Mouse (Mus musculus) midbrain, embryonic 14.5 days (tissue): ENCODE measurements around the gene Galnt12. TPM values are rescaled to one million over a fixed set of nuclear protein-coding genes. Genes with fewer than 3 reads are reported as not detected.

ENCODE experiments used
- ATAC-seq: fragments of 200-750 bp; cut with Nextera tagmentation; 2 replicates; pipeline ENCODE4 v1.8.0; 2017; ENCODE audit warnings: moderate number of reproducible peaks, moderate library complexity; ENCODE audit not compliant: low FRiP score, low TSS enrichment
- DNase-seq: peaks from one replicate; pipeline ENCODE4 v3.0.0-alpha.2; 2015
- H3K27ac ChIP-seq: fragments of 300-500 bp; sonication (generic); replicated peaks from 2 replicates; pipeline ENCODE4 v1.5.1; 2014; ENCODE audit warnings: mild to moderate bottlenecking, low read depth, low read length, moderate library complexity
- H3K27me3 ChIP-seq: fragments of 300-500 bp; sonication (generic); 2 replicates; pipeline ENCODE4 v1.6.1; 2014; ENCODE audit warnings: low read length, control low read depth, mixed read lengths; ENCODE audit not compliant: control insufficient read depth, insufficient read depth
- H3K36me3 ChIP-seq: fragments of 300-500 bp; sonication (generic); 2 replicates; pipeline ENCODE4 v1.6.1; 2014; ENCODE audit warnings: low read length, control low read depth; ENCODE audit not compliant: control insufficient read depth, insufficient read depth
- H3K4me1 ChIP-seq: fragments of 300-500 bp; sonication (generic); 2 replicates; pipeline ENCODE4 v1.6.1; 2014; ENCODE audit warnings: mild to moderate bottlenecking, antibody characterized with exemption, low read length, control low read depth; ENCODE audit not compliant: control insufficient read depth, insufficient read depth
- H3K4me2 ChIP-seq: fragments of 300-500 bp; sonication (generic); 2 replicates; pipeline ENCODE4 v1.6.1; 2014; ENCODE audit warnings: mild to moderate bottlenecking, low read length, moderate library complexity
- H3K4me3 ChIP-seq: fragments of 300-500 bp; sonication (generic); replicated peaks from 2 replicates; pipeline ENCODE4 v1.5.1; 2014; ENCODE audit warnings: low read depth, low read length
- H3K9ac ChIP-seq: fragments of 300-500 bp; sonication (generic); replicated peaks from 2 replicates; pipeline ENCODE4 v1.6.1; 2014; ENCODE audit warnings: mild to moderate bottlenecking, low read length, moderate library complexity
- H3K9me3 ChIP-seq: fragments of 300-500 bp; sonication (generic); 2 replicates; pipeline ENCODE4 v1.6.1; 2016; ENCODE audit warnings: low read length, control low read depth, mixed read lengths; ENCODE audit not compliant: control insufficient read depth
- whole genome bisulfite sequencing: fragments of 180-500 bp; shearing (Covaris S2); extraction: QIAGEN DNeasy Blood & Tissue Kit; methylation state at CpG from one replicate; pipeline ENCODE4 v1.1.7; 2014; 5-methylcytosine and 5-hydroxymethylcytosine counted together
- polyA plus RNA-seq: library from polyadenylated mRNA; unstranded; fragments of >200 nt; fragmentation: Nextera tagmentation; extraction: Ambion mirVana; gene quantifications from 2 replicates; pipeline ENCODE4 v1.2.1, GENCODE M21; 2014

The Galnt12 gene
- 1.8 and 3.1 TPM in 2 replicates for polyA plus RNA-seq

DNA sequence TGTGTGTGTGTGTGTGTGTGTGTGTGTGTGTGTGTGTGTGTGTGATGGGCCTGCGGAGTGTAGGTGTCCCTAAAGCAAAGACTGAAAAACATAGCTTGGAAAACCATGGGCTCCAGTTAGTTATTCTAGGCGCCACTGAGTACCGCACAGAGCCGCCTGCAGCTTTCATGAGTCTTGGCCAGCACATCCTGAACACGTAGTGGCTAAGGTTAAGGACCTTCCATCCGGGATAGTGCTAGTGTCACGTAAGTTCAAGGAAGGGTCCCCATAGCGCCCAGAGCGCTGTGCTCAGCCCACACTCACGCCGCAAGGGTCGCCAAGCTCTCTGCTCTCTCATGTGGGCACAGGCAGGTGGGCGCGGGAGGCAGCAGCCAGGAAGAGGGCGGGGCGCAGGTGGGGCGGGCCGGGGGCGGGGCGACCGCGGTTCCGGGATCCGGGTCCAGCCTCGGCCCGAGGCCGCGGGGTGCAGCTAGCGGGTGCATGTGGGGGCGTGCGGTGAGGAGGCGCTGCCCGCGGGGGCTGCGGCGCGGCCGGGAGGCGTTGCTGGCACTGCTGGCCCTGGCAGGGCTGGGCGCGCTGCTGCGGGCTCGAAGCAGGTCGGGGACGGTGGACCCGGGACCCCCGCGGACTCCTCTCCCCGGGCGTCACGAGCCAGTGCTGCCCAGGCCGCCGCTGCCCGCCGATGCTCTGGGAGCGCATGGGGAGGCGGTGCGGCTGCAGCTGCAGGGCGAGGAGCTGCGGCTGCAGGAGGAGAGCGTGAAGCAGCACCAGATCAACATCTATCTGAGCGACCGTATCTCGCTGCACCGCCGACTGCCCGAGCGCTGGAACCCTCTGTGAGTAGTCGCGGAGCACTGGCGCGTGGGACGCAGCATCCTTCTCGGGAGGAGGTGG lies at the start of gene Galnt12:
Gene Galnt12 (plus strand): TSS at position 417 of the 894 bp plus-strand sequence.
- no peak within 1 kb of the TSS for H3K27ac ChIP-seq
- H3K4me3 ChIP-seq, result peak within 1 kb of the TSS; percentile 70
- DNase-seq (peak; percentile 74), ATAC-seq (peak; percentile 74)
- peak within 1 kb of the TSS; percentile 99 for H3K4me2 ChIP-seq
- WGBS, result under 1% methylated on average over 73 of the region's 74 CpGs
- no peaks in the 10 kb centered on the region for H3K36me3 ChIP-seq
- no peaks in the 10 kb centered on the region for H3K9me3 ChIP-seq
- peaks cover 9% of the 10 kb centered on the region for H3K4me1 ChIP-seq
- peaks cover 23% of the 10 kb centered on the region for H3K27me3 ChIP-seq
- H3K9ac ChIP-seq, result peak within 1 kb of the TSS; percentile 77

DNA sequence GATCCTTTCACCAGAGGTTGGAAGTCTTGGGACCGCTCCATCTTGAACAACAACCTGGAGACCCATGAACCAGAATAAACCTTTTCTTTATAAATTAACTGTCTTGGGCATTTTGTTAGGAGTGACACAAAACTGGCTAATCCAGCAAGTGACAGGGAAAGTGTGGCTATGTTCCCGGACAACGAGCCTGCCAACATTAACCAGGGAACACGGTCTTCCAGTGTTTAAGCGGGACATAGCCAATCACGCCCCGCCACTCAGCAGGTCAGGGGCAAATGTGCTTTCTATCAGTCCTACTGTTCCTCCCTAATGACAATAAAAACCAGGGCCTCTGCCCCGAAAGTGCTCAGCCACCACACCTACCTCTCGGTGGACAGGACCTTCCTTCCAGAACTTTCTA lies 47.8 kb upstream of the Galnt12 start:
- H3K36me3 ChIP-seq, result peaks cover 20% of the 10 kb centered on the region
- H3K4me2 ChIP-seq, result no peak overlapping the region
- ATAC-seq, result no peak
- no peak overlapping the region for H3K4me3 ChIP-seq
- no peaks in the 10 kb centered on the region for H3K4me1 ChIP-seq
- H3K9me3 ChIP-seq, result no peaks in the 10 kb centered on the region
- H3K27me3 ChIP-seq, result no peaks in the 10 kb centered on the region
- H3K27ac ChIP-seq, result no peak overlapping the region
- no peak for DNase-seq
- 94% methylated on average over 9 of the region's 9 CpGs for WGBS
- H3K9ac ChIP-seq, result no peak overlapping the region

DNA sequence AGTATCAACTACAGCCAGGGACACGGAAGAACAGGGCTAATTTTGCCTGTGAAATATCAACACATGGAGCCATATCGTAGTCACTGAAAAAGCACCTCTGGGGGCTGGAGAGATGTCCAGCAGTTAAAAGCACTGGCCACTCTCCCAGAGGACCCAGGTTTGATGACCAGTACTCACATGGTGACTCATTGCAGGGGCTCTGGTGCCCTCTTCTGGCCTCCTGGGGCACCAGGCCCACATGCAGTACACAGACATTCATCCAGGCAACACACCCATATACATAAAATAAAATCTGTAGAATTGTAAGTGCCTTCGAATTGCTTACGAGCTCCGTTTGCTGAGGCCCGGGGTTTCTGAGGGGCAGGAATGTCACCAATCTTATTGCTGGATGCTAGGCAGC lies 44.7 kb upstream of the Galnt12 start:
- Histone ChIP-seq H3K36me3 (0 out of 2 replicates have a peak, but pooled peaks cover 5% of the 10 kb centered on the region), H3K9ac (no peak overlapping the region), H3K27ac (no peak overlapping the region), H3K4me1 (peaks cover 7% of the 10 kb centered on the region; the same call in 1 of the 2 replicates), H3K4me3 (no peak overlapping the region), H3K9me3 (no peaks in the 10 kb centered on the region), H3K4me2 (no peak overlapping the region), H3K27me3 (no peaks in the 10 kb centered on the region)
- DNase-seq (peak; percentile 31), ATAC-seq (no peak)
- 89% methylated on average over 6 of the region's 6 CpGs for WGBS

DNA sequence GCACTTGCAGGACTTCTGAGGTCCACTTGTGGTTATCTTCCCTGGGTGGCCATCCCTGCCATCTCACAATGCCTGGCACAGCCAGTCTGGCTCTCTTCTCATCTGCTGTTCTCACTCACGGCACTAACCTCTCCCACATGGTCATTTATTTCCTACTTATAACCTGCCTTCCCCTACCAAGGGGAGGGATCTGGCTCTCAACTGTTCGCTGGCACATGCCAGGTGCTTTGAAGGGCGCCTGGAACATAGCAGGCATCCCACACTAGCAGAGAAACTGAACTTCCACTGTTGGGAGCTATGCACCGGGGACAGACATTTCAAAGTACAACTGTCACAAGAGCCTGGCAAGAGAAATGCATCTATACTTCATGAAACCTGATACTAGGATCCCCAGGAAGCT lies 43.9 kb upstream of the Galnt12 start:
- DNase-seq (no peak), ATAC-seq (no peak)
- no peak overlapping the region for H3K27ac ChIP-seq
- WGBS, result 85% methylated on average over 4 of the region's 4 CpGs
- 0 out of 2 replicates have a peak, but pooled peaks cover 5% of the 10 kb centered on the region for H3K36me3 ChIP-seq
- no peak overlapping the region for H3K9ac ChIP-seq
- no peaks in the 10 kb centered on the region for H3K9me3 ChIP-seq
- peaks cover 7% of the 10 kb centered on the region; the same call in 1 of the 2 replicates for H3K4me1 ChIP-seq
- no peaks in the 10 kb centered on the region for H3K27me3 ChIP-seq
- no peak overlapping the region for H3K4me2 ChIP-seq
- no peak overlapping the region for H3K4me3 ChIP-seq

DNA sequence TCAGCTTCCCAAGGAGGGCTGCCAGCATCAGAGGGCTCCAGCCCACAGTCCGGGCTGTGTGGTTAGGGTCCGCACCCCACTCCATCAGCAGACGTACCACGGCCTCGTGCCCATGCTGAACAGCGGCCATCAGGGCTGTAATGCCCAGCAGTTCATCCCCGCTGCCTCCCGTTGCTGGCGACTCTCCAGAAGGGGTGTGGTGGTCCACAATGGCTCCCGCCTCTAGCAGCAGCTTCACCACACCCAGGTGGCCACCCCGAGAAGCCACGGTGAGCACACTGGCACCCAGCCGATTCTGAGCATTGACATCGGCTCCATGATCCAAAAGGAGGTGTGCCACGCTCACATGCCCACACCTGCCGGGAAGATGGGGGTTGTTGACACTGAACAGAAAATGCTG lies 42.5 kb upstream of the Galnt12 start:
- Histone ChIP-seq H3K36me3 (no peaks in the 10 kb centered on the region), H3K4me2 (no peak overlapping the region), H3K4me1 (peaks cover 7% of the 10 kb centered on the region; the same call in 1 of the 2 replicates), H3K27ac (no peak overlapping the region), H3K4me3 (no peak overlapping the region), H3K9ac (no peak overlapping the region), H3K9me3 (no peaks in the 10 kb centered on the region), H3K27me3 (no peaks in the 10 kb centered on the region)
- whole genome bisulfite sequencing, result 87% methylated on average over 16 of the region's 16 CpGs
- DNase-seq (no peak), ATAC-seq (no peak)

DNA sequence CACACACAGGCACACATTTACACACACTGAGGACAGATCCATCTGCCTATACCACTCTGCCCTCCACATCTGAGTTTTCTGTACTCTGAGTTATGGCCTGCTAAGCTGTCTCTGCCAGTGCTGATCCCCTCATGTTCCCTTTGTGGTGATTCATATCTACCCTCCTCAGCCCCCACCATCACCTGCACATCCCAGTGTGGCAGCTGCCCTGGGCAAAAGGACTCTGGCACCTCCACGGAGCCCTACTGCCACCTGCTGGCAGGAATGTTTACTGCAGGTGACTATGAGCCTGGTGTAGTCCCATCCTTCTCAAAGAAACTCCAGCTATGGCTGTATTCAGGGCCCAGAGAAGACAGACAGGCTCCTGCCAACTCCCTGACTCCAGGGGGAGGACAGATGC lies 41.5 kb upstream of the Galnt12 start:
- Histone ChIP-seq H3K4me3 (no peak overlapping the region), H3K9me3 (no peaks in the 10 kb centered on the region), H3K4me2 (no peak overlapping the region), H3K27me3 (no peaks in the 10 kb centered on the region), H3K9ac (no peak overlapping the region), H3K4me1 (peaks cover 7% of the 10 kb centered on the region; the same call in 1 of the 2 replicates), H3K27ac (no peak overlapping the region), H3K36me3 (no peaks in the 10 kb centered on the region)
- 0% methylated on average over 1 of the region's 1 CpGs for WGBS
- DNase-seq, result peak; percentile 89
- ATAC-seq, result peak; percentile 59

DNA sequence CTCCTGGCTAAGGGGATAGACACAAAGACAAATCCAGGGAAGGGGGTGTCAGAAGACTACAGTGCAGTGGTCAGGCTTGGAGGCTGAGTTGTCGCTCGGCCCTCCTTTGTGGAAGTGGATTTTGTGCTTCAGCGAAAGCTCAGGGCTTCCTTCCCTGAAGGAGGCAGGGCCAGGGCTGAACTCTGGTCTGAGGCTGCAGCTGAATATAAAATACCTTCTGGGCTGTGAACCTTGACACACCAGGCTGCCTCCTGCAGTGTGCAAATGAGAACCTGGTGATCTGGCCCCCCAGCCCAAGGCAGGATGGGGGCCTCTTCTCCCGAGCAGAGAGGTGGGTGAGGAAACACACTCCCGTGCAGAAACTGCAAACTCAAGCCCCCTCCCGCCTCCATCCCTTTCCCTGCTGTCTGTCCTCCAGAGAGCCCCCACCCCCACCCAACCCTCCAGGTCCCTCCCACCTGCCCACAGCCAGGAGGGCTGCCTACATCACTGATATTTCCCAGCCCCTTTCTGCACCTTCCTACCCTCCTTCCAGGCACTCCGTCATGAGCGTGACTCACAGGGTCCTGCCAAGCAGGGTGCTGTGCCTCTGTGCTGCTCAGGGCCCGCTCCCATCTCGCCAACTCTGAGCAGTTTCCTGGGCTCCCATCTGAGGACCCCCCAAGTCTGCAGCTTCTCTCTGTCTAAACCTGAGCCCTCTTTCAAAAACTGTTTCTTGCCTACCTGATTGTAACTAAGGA lies 40.9 kb upstream of the Galnt12 start:
- ATAC-seq, result 0 out of 2 replicates have a peak, but pooled peaks have one; percentile 31
- no peak overlapping the region for H3K4me2 ChIP-seq
- H3K9ac ChIP-seq, result no peak overlapping the region
- H3K27me3 ChIP-seq, result no peaks in the 10 kb centered on the region
- no peaks in the 10 kb centered on the region for H3K36me3 ChIP-seq
- no peak for DNase-seq
- H3K27ac ChIP-seq, result no peak overlapping the region
- 25% methylated on average over 10 of the region's 10 CpGs for WGBS
- H3K4me3 ChIP-seq, result no peak overlapping the region
- no peaks in the 10 kb centered on the region for H3K9me3 ChIP-seq
- H3K4me1 ChIP-seq, result peaks cover 7% of the 10 kb centered on the region; the same call in 1 of the 2 replicates

DNA sequence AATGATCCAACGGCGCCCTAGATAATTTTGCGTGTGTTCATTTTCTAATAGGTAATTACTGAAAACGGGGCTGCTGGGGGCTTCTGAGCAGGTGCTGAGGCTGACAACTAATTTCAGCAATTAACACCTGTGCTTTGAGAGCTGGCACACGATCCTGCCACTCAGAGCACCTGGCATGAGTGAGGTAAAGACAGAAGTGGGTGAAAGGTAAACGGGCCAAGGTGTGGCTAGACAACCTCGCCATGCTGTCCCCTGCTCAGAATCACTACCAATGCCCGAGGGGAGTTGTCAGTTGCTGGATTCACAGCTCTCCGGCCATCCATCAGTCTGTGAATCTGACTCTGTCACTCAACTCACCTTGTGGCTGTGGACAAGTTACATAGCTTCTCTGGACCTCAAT lies 39.8 kb upstream of the Galnt12 start:
- H3K9me3 ChIP-seq, result no peaks in the 10 kb centered on the region
- ATAC-seq (no peak), DNase-seq (no peak)
- no peaks in the 10 kb centered on the region for H3K36me3 ChIP-seq
- H3K4me1 ChIP-seq, result peaks cover 12% of the 10 kb centered on the region; the same call in 1 of the 2 replicates
- H3K9ac ChIP-seq, result no peak overlapping the region
- no peak overlapping the region for H3K27ac ChIP-seq
- H3K4me3 ChIP-seq, result no peak overlapping the region
- no peak overlapping the region for H3K4me2 ChIP-seq
- H3K27me3 ChIP-seq, result no peaks in the 10 kb centered on the region
- WGBS, result 83% methylated on average over 9 of the region's 9 CpGs
